Mouse (Mus musculus): Measurements from ENCODE around the gene Chrne.
A peak's percentile ranks its signal among the peaks of the same experiment; 100 is the strongest.

The Chrne gene

GRCm38 (mm10) chr11:70619101-70619500, at the start of gene Chrne:
Gene Chrne, minus strand, starts transcription at chr11:70619216.
- DNase-seq (ENCODE audit: low spot score in 2 of 2) = no peak

GRCm38 (mm10) chr11:70668335-70668770, 49.3 kb upstream of the Chrne start:
- no peak for DNase-seq (ENCODE audit: low spot score in 2 of 2)

GRCm38 (mm10) chr11:70667271-70668150, 48.5 kb upstream of the Chrne start:
- DNase-seq (ENCODE audit: low spot score in 2 of 2) = no peak

GRCm38 (mm10) chr11:70666687-70667086, 47.7 kb upstream of the Chrne start:
- no peak for DNase-seq (ENCODE audit: low spot score in 2 of 2)

- no peak for DNase-seq (ENCODE audit: low spot score in 2 of 2)
Measured at GRCm38 (mm10) chr11:70664741-70665140, 45.7 kb upstream of the Chrne start.

GRCm38 (mm10) chr11:70663957-70664356, 44.9 kb upstream of the Chrne start:
- DNase-seq (ENCODE audit: low spot score in 2 of 2) = no peak

GRCm38 (mm10) chr11:70663101-70663500, 44.1 kb upstream of the Chrne start:
- DNase-seq (ENCODE audit: low spot score in 2 of 2) = no peak

GRCm38 (mm10) chr11:70660571-70660970, 41.6 kb upstream of the Chrne start:
- DNase-seq (ENCODE audit: low spot score in 2 of 2) = no peak

- DNase-seq (ENCODE audit: low spot score in 2 of 2) = no peak
Measured at GRCm38 (mm10) chr11:70658942-70659341, 39.9 kb upstream of the Chrne start.

GRCm38 (mm10) chr11:70658521-70658920, 39.5 kb upstream of the Chrne start:
- DNase-seq (ENCODE audit: low spot score in 2 of 2) = no peak

GRCm38 (mm10) chr11:70657991-70658390, 39.0 kb upstream of the Chrne start:
- DNase-seq (ENCODE audit: low spot score in 2 of 2) = no peak

GRCm38 (mm10) chr11:70657573-70657972, 38.6 kb upstream of the Chrne start:
- no peak for DNase-seq (ENCODE audit: low spot score in 2 of 2)

GRCm38 (mm10) chr11:70656964-70657363, 37.9 kb upstream of the Chrne start, which contains the start of gene Eno3:
Gene Eno3, plus strand, starts transcription at chr11:70657202.
- DNase-seq (ENCODE audit: low spot score in 2 of 2) = no peak

GRCm38 (mm10) chr11:70656456-70656927, 37.5 kb upstream of the Chrne start:
- no peak for DNase-seq (ENCODE audit: low spot score in 2 of 2)

GRCm38 (mm10) chr11:70655571-70656455, 36.8 kb upstream of the Chrne start:
- no peak for DNase-seq (ENCODE audit: low spot score in 2 of 2)

GRCm38 (mm10) chr11:70654923-70655570, 36.0 kb upstream of the Chrne start:
- DNase-seq (ENCODE audit: low spot score in 2 of 2) = peak; percentile 68 to 72

GRCm38 (mm10) chr11:70654198-70654922, 35.3 kb upstream of the Chrne start, which contains the start of gene Pfn1:
Gene Pfn1, minus strand, starts transcription at chr11:70654644.
- peak; percentile 58 to 66 for DNase-seq (ENCODE audit: low spot score in 2 of 2)

GRCm38 (mm10) chr11:70653345-70654197, 34.6 kb upstream of the Chrne start:
- peak in 1 of 2 experiments; percentile 44 for DNase-seq (ENCODE audit: low spot score in 2 of 2)

- no peak for DNase-seq (ENCODE audit: low spot score in 2 of 2)
Measured at GRCm38 (mm10) chr11:70652884-70653344, 33.9 kb upstream of the Chrne start.

Data from right cerebral cortex, adult 2 months (tissue).